Mouse (Mus musculus) myocyte (in vitro differentiated cells): ENCODE data around the gene Dcaf7.

Source experiments
- CEBPB ChIP-seq: IDR thresholded peaks from 2 replicates; pipeline ENCODE4 v1.6.1; 2011; ENCODE audit warnings: mild to moderate bottlenecking, moderate library complexity; ENCODE audit not compliant: poor library complexity, insufficient read depth, severe bottlenecking
- MYOD1 ChIP-seq, 3 experiments: IDR thresholded peaks; one replicate each; pipeline ENCODE4 v1.6.1; 2011; ENCODE audit warnings: control low read depth in 2 of 3, low read depth in 2 of 3, mild to moderate bottlenecking in 2 of 3, moderate library complexity in 1 of 3; ENCODE audit not compliant: insufficient read length in 2 of 3, control insufficient read depth in 1 of 3
- MYOG ChIP-seq, 3 experiments: IDR thresholded peaks; one replicate each; pipeline ENCODE4 v1.6.1; 2011; ENCODE audit warnings: control low read depth in 2 of 3, low read depth in 2 of 3, mild to moderate bottlenecking in 2 of 3; ENCODE audit not compliant: insufficient read length in 2 of 3, control insufficient read depth in 1 of 3, insufficient read depth in 1 of 3
- POLR2A ChIP-seq: IDR thresholded peaks from one replicate; pipeline ENCODE4 v1.6.1; 2011; ENCODE audit warnings: low read depth, mild to moderate bottlenecking, control low read depth, moderate library complexity; ENCODE audit not compliant: insufficient read length
- REST ChIP-seq: IDR thresholded peaks from one replicate; pipeline ENCODE4 v1.6.1; 2011; ENCODE audit warnings: mild to moderate bottlenecking, control low read depth, moderate library complexity; ENCODE audit not compliant: insufficient read depth, insufficient read length
- TCF3 ChIP-seq: IDR thresholded peaks from one replicate; pipeline ENCODE4 v1.6.1; 2011; ENCODE audit warnings: low read depth, control low read depth; ENCODE audit not compliant: insufficient read length
- USF1 ChIP-seq: IDR thresholded peaks from one replicate; pipeline ENCODE4 v1.6.1; 2011; ENCODE audit warnings: low read depth, mild to moderate bottlenecking, control low read depth, moderate library complexity

DNA sequence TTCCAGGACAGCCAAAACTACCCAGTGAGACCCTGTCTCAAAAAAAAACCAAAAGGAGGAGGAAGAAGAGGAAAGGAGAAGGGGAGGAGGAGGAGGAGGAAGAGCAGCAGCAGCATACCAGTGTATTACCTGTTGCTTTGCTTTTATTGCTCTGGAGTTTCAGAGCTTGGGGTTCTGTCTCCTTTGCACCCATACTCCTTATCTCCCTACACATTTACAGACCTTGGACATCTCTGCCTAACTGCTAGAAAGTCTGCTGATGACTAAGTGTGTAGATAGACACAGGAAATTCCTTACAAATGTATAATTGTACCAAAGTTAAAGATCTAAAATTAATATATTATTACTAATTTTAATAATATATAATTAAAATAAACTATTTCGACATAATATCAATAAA lies 8.6 kb downstream of the Dcaf7 start:
- TF ChIP-seq TCF3, result no peak
- TF ChIP-seq MYOG (IDR thresholded peaks at IDR 0.05; ENCODE audit: control insufficient read depth in 1 of 3, insufficient read depth in 1 of 3, insufficient read length in 2 of 3, low read depth in 2 of 3), result no peak
- TF ChIP-seq POLR2A, result no peak
- TF ChIP-seq CEBPB, result no peak
- no peak for TF ChIP-seq REST
- no peak for TF ChIP-seq USF1
- no peak for TF ChIP-seq MYOD1 (IDR thresholded peaks at IDR 0.05; ENCODE audit: control insufficient read depth in 1 of 3, insufficient read length in 2 of 3, low read depth in 2 of 3)
